Mouse (Mus musculus) layer of hippocampus, adult 18-20 months (tissue): ENCODE data around the gene Sec22b. TPM values are rescaled to one million over a fixed set of nuclear protein-coding genes. Genes with fewer than 3 reads are reported as not detected.

Source experiments
- DNase-seq, 2 experiments: peaks; one replicate each; pipeline ENCODE4 v3.0.0; 2022; ENCODE audit warnings: low spot score in 2 of 2
- total RNA-seq, 2 experiments: library from RNA; stranded (reverse); gene quantifications; 2 replicates each; pipeline ENCODE4 v1.2.3; 2021

Sec22b gene
- total RNA-seq, 2 experiments from 2014 or later: 77.2 to 80.5 TPM

DNA sequence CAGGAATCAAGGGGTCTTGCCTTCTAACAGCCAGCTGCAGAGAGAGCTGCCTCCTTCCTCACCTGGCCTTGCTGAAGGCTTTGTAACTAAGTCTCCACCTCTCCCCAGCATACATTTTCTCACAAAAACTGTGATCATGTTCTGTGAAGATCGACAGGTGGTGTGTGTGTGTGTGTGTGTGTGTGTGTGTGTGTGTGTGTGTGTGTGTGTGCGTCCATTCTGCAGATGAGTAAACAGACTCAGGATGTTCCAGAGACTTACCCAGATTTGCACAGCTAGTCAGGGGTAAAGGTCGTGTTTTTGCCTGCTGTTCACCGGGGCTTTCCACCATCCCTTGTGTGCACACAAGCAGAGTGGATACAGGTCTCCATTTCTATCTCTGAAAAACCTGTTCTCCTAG is 71.7 kb downstream of the Sec22b start:
- DNase-seq: no peak

Other genes starting within 250 kb of the Sec22b start
- 10 to 100 TPM; 35.3 TPM for gene Prkab2, start 243.0 kb upstream of the Sec22b start, total RNA-seq
- gene Gm17651, start 226.5 kb upstream of the Sec22b start, total RNA-seq: not detected
- gene Pde4dip, start 12.5 kb upstream of the Sec22b start, total RNA-seq: 100 to 1,000 TPM; 228 to 229 TPM
- 10 to 100 TPM; 21.4 to 22.8 TPM for gene Notch2, start 112.3 kb downstream of the Sec22b start, total RNA-seq